Mouse (Mus musculus) MEL-GATA-1-ER (cell line): ENCODE results near the gene Vps54.

Experiments used
- DNase-seq: peaks from one replicate; pipeline ENCODE4 v3.0.0-alpha.2; 2012; ENCODE audit warnings: low read depth; ENCODE audit errors: extremely low read depth

The Vps54 gene

DNA sequence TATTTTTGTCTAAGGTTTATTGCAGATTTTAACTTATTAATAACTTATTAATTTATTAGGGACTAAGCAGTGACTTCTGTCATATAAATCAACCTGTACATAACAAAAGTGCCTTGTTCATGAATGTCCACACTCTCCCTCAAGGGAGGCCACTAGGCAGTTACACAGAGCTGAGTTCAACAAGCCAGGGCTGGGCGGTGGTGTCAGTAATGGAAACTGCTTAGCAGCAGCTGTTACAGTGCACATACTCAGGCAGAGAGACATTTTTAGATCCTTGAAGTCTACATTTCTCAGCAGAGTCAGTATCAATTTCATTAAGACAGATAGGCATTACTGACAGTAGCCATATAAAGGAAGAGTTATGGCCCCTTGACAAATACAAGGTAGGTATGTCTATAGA, 98.8 kb downstream of the Vps54 start:
- DNase-seq, result no peak

DNA sequence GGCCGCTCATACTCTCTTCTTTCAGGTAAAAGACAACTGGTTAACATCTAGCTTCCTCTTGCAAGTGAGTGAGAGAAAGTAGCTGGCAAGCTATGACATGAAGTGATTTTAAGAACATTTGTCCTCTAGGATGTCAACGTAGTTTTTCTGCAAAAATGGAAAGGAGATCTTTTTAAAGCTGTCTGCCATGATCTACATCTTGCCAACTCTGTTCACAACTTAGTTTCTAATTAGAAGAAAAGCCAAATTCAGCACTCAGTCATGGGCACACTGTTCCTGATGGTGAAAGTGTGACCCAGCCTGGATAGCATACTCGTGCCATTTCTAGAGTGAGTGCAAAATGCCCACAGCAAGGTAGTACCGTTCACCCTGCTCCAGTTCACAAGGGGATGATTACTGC, 100.0 kb downstream of the Vps54 start:
- no peak for DNase-seq

- no peak for DNase-seq
Measured at GRCm38 (mm10) chr11:21343490-21343889, 104.4 kb downstream of the Vps54 start.

GRCm38 (mm10) chr11:21346020-21346419, 106.9 kb downstream of the Vps54 start:
- DNase-seq, result no peak

DNA sequence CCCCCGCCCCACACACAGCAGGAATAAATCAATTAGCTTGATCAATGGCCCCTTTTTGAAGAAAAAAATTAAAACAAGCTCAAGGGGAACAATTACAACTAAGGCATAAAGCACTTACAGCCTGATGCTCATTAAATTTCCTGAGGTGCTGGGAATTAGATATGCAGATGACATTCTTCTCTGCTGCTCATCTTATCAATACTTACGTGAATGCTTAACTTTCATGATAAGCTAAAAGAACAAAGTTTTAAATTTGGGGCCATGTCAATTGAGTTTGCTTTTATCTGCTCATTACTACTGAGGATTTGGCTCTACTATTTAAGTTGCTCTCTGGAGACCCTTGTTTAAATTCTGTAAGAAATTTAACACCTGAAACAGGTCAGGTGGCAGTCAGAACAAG, 109.8 kb downstream of the Vps54 start:
- DNase-seq, result no peak

GRCm38 (mm10) chr11:21351296-21351695, 112.2 kb downstream of the Vps54 start:
- DNase-seq, result no peak

DNA sequence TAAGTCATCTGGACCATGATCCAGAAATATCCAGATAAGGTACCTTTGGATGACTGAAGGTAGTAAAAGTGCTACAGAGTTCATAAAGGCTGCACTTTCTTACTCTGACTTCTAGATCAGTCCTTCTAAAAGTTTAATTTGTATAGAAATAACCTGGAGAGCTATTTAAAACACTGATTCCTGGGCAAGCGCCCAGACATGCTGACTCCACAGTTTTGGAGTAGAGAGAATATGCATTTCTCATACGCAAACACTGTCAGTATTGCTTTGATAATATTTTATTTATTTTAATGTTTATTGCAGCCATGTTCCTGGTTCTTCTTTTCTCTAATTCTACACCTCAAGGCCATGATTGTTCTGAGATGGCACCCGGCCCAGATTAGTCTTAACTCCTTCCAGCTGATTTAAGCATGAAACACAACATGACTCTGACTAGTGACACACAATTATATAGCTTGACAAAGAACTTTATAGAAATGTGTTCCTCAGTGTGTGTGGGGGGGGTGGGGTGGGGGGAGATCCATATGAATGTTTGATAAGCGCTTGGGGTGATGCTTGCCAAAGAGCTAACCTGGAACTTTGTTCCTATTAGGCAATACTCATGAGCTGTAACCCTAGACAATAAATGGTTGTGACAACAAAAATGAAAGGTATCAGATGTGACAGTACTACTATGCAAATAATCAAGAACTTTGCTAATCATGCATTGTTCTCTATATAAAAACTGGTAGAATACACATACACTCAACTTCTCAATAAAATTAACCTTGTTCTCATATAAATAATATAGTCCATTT, 124.3 kb downstream of the Vps54 start:
- no peak for DNase-seq

DNA sequence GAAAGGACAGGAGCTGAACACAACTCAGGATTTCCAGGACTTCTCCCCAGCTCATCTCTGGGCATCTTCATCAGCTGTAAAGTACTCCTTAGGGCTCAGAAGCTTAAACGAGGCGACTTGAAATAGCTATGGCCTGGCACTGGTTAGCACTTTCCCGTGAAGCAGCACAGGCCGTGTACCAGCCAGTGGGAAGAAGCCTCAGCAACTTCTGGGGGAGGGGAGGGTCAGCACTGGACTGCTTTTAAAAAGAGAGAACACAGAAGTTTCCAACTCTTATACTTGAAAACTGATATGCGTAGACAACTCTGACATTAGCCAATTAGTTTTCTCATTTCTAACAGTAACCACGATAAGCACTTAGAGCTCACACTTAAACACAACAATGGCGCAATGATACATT, 129.4 kb downstream of the Vps54 start:
- DNase-seq, result no peak

- DNase-seq, result peak; percentile 16
Measured at GRCm38 (mm10) chr11:21369248-21370016, 130.4 kb downstream of the Vps54 start.

GRCm38 (mm10) chr11:21370399-21371121, 131.5 kb downstream of the Vps54 start:
- peak; percentile 26 for DNase-seq
